Mouse (Mus musculus) heart, embryonic 16.5 days (tissue): ENCODE results near the gene Tssk6. TPM values are rescaled to one million over a fixed set of nuclear protein-coding genes. Genes with fewer than 3 reads are reported as not detected.

ENCODE experiments used
- ATAC-seq: fragments of 200-750 bp; cut with Nextera tagmentation; replicated peaks from 2 replicates; pipeline ENCODE4 v1.8.0; 2017; ENCODE audit warnings: moderate number of reproducible peaks; ENCODE audit not compliant: insufficient read depth, low FRiP score; ENCODE audit errors: extremely low read depth
- H3K27ac ChIP-seq: fragments of 300-500 bp; sonication (generic); 2 replicates; pipeline ENCODE4 v1.5.1; 2014; ENCODE audit warnings: mild to moderate bottlenecking, low read length, control low read depth, moderate library complexity
- H3K27me3 ChIP-seq: fragments of 300-500 bp; sonication (generic); 2 replicates; pipeline ENCODE4 v1.6.1; 2014; ENCODE audit warnings: low read length, mixed read lengths; ENCODE audit not compliant: control insufficient read depth, insufficient read depth
- H3K36me3 ChIP-seq: fragments of 300-500 bp; sonication (generic); 2 replicates; pipeline ENCODE4 v1.6.1; 2014; ENCODE audit not compliant: control insufficient read depth, insufficient read depth
- H3K4me1 ChIP-seq: fragments of 300-500 bp; sonication (generic); 2 replicates; pipeline ENCODE4 v1.6.1; 2014; ENCODE audit warnings: low read length, mixed read lengths; ENCODE audit not compliant: control insufficient read depth, insufficient read depth
- H3K4me2 ChIP-seq: fragments of 300-500 bp; sonication (generic); 2 replicates; pipeline ENCODE4 v1.6.1; 2014; ENCODE audit warnings: low read depth, mild to moderate bottlenecking, control low read depth, low read length
- H3K4me3 ChIP-seq: fragments of 300-500 bp; sonication (generic); 2 replicates; pipeline ENCODE4 v1.5.1; 2014; ENCODE audit warnings: mild to moderate bottlenecking, control low read depth, low read length
- H3K9ac ChIP-seq: fragments of 300-500 bp; sonication (generic); 2 replicates; pipeline ENCODE4 v1.6.1; 2014; ENCODE audit warnings: low read length, control low read depth
- H3K9me3 ChIP-seq: fragments of 300-500 bp; sonication (generic); replicated peaks from 2 replicates; pipeline ENCODE4 v1.6.1; 2016; ENCODE audit warnings: low read length; ENCODE audit not compliant: control insufficient read depth
- WGBS: fragments of 180-500 bp; shearing (Covaris S2); extraction: QIAGEN DNeasy Blood & Tissue Kit; methylation state at CpG from one replicate; pipeline ENCODE4 v1.1.7; 2014; 5-methylcytosine and 5-hydroxymethylcytosine counted together
- polyA plus RNA-seq: library from polyadenylated mRNA; unstranded; fragments of >200 nt; fragmentation: Nextera tagmentation; extraction: Ambion mirVana; gene quantifications from 2 replicates; pipeline ENCODE4 v1.2.1, GENCODE M21; 2015

Tssk6 gene
- polyA plus RNA-seq, 1 experiment from 2014 or later: 2.0 TPM

- H3K27ac ChIP-seq: no peak overlapping the region
- H3K27me3 ChIP-seq: peaks cover 78% of the 10 kb centered on the region
- H3K9ac ChIP-seq: no peak overlapping the region
- peak overlapping the region; percentile 49 for H3K4me3 ChIP-seq
- 19% methylated on average over 79 of the region's 79 CpGs for WGBS
- peak overlapping the region; percentile 61 for H3K4me2 ChIP-seq
- no peak for ATAC-seq
- H3K4me1 ChIP-seq: peaks cover 11% of the 10 kb centered on the region; the same call in 1 of the 2 replicates
- H3K36me3 ChIP-seq: no peaks in the 10 kb centered on the region
- H3K9me3 ChIP-seq: no peaks in the 10 kb centered on the region
Observed at GRCm38 (mm10) chr8:69881261-69881865, 20.6 kb upstream of the Tssk6 start.

- Histone ChIP-seq H3K4me3 (peak overlapping the region; percentile 49), H3K9ac (peak overlapping the region; percentile 2; the same call in 1 of the 2 replicates), H3K27me3 (peaks cover 84% of the 10 kb centered on the region), H3K27ac (no peak overlapping the region), H3K4me1 (peaks cover 18% of the 10 kb centered on the region), H3K4me2 (peak overlapping the region; percentile 61), H3K9me3 (no peaks in the 10 kb centered on the region), H3K36me3 (no peaks in the 10 kb centered on the region)
- 6% methylated on average over 102 of the region's 103 CpGs for WGBS
- ATAC-seq: peak; percentile 21; the same call in 1 of the 2 replicates
Observed at GRCm38 (mm10) chr8:69882021-69882756, 19.8 kb upstream of the Tssk6 start.

- ATAC-seq: no peak
- Histone ChIP-seq H3K27ac (no peak overlapping the region), H3K27me3 (peaks cover 90% of the 10 kb centered on the region), H3K4me3 (no peak overlapping the region), H3K36me3 (no peaks in the 10 kb centered on the region), H3K4me2 (no peak overlapping the region), H3K9me3 (no peaks in the 10 kb centered on the region), H3K4me1 (peaks cover 25% of the 10 kb centered on the region), H3K9ac (no peak overlapping the region; the same call in 1 of the 2 replicates)
- WGBS: 18% methylated on average over 52 of the region's 52 CpGs
Observed at GRCm38 (mm10) chr8:69882833-69883600, 19.0 kb upstream of the Tssk6 start.

- H3K4me3 ChIP-seq: no peak overlapping the region
- peaks cover 36% of the 10 kb centered on the region for H3K4me1 ChIP-seq
- H3K4me2 ChIP-seq: no peak overlapping the region
- no peaks in the 10 kb centered on the region for H3K36me3 ChIP-seq
- H3K27me3 ChIP-seq: peaks cover 100% of the 10 kb centered on the region
- no peaks in the 10 kb centered on the region for H3K9me3 ChIP-seq
- WGBS: 56% methylated on average over 13 of the region's 13 CpGs
- H3K27ac ChIP-seq: no peak overlapping the region
- ATAC-seq: no peak
- no peak overlapping the region for H3K9ac ChIP-seq
Observed at GRCm38 (mm10) chr8:69884141-69884540, 17.8 kb upstream of the Tssk6 start.

GRCm38 (mm10) chr8:69887289-69888243, 14.4 kb upstream of the Tssk6 start, which contains the start of gene Cilp2:
TSS of gene Cilp2 (minus strand) at chr8:69887687.
- 2% methylated on average over 59 of the region's 60 CpGs for WGBS
- ATAC-seq: no peak
- H3K27ac ChIP-seq: no peak within 1 kb of the TSS
- H3K4me2 ChIP-seq: peak within 1 kb of the TSS; percentile 61
- H3K36me3 ChIP-seq: no peaks in the 10 kb centered on the region
- peaks cover 25% of the 10 kb centered on the region for H3K4me1 ChIP-seq
- H3K4me3 ChIP-seq: peak within 1 kb of the TSS; percentile 47
- peaks cover 80% of the 10 kb centered on the region for H3K27me3 ChIP-seq
- H3K9ac ChIP-seq: peak within 1 kb of the TSS; percentile 46
- H3K9me3 ChIP-seq: no peaks in the 10 kb centered on the region

- Histone ChIP-seq H3K9ac (peak overlapping the region; percentile 46), H3K9me3 (no peaks in the 10 kb centered on the region), H3K4me3 (peak overlapping the region; percentile 47), H3K27ac (no peak overlapping the region), H3K27me3 (peaks cover 73% of the 10 kb centered on the region), H3K4me1 (peaks cover 25% of the 10 kb centered on the region), H3K36me3 (no peaks in the 10 kb centered on the region; the same call in 1 of the 2 replicates), H3K4me2 (peak overlapping the region; percentile 61)
- ATAC-seq: no peak
- WGBS: 6% methylated on average over 24 of the region's 24 CpGs
Observed at GRCm38 (mm10) chr8:69888244-69888866, 13.6 kb upstream of the Tssk6 start.

GRCm38 (mm10) chr8:69888902-69889301, 13.1 kb upstream of the Tssk6 start:
- Histone ChIP-seq H3K36me3 (peaks cover 4% of the 10 kb centered on the region), H3K4me1 (peaks cover 25% of the 10 kb centered on the region), H3K27me3 (peaks cover 67% of the 10 kb centered on the region), H3K9me3 (no peaks in the 10 kb centered on the region), H3K4me2 (peak overlapping the region; percentile 61), H3K9ac (peak overlapping the region; percentile 46), H3K27ac (no peak overlapping the region), H3K4me3 (peak overlapping the region; percentile 47)
- WGBS: 5% methylated on average over 32 of the region's 32 CpGs
- ATAC-seq: no peak

GRCm38 (mm10) chr8:69890813-69891241, 11.2 kb upstream of the Tssk6 start:
- WGBS: 43% methylated on average over 19 of the region's 19 CpGs
- Histone ChIP-seq H3K9ac (no peak overlapping the region), H3K9me3 (no peaks in the 10 kb centered on the region), H3K27ac (no peak overlapping the region), H3K27me3 (peaks cover 48% of the 10 kb centered on the region), H3K4me2 (no peak overlapping the region), H3K4me1 (peaks cover 31% of the 10 kb centered on the region), H3K36me3 (peaks cover 8% of the 10 kb centered on the region), H3K4me3 (no peak overlapping the region)
- no peak for ATAC-seq
